Mouse (Mus musculus): ENCODE data around the gene 4931417E11Rik.

The 4931417E11Rik gene

DNA sequence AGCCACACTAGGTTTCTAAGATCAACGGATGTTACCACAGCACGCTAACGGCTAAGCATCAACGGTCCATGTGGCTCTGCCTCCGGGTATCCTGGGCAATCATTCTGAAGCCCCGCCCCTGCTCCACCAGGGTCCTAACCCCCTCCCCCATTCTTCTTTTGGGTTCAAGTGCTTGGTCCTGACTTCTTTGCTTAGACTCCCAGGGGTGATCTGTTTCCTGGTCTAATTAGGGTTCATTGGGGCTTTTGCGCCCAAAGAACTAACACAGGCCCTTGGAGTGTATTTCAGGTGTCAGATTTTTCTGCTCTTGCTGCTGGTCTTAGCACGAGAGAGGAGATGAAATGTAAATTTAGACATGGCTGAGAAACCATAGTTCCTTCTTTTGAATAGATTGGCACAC is at the start of gene 4931417E11Rik:
Gene 4931417E11Rik, minus strand, starts transcription at position 101 of the 400 bp plus-strand sequence.
- no peak for DNase-seq (ENCODE audit: low spot score)

DNA sequence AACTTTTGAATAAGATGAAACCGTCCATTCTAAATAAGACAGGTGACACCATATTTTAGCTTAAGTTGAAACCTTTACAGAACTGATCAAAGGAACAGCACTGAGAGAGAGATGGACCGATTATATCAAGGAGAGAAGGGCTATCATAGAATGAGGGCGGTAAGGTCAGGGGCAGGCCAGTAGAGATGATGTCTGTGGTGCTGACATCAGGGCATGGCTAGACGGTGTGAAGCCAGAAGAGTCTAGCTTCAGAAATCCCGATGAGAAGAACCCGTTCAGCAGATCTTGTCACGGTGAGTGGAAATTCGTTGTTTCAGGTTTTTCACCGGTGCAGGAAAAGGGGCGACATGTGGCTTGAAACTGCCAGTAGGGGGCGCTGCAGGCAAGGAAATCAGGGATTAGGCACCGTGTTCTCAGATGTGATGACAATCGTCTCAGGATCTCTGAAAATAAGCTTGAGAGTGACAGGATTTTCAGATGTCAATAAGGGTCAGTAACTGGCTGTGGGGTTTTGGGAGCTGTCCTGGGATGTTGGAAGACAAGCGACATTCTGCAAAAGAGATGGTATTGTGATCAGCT is 48.4 kb upstream of the 4931417E11Rik start:
- DNase-seq (ENCODE audit: low spot score), result peak; percentile 4

DNA sequence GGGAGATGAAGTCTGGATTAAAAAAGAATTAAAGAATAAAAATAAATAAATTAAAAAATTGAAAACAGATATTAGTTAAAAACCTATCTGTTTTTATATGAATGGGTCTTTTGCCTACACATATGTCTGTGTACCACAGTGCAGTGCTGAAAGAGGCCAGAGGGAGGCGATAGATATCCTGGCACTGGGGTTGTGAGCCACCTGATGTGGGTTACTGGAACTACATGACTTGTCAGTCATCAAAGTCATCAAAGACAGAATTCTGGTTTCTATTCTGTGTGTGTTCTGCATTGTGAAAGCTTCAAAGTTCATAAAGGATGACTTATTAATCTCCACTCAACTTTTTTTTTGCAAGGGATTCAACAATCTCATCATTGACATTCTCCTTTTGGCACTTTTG is 43.4 kb upstream of the 4931417E11Rik start:
- DNase-seq (ENCODE audit: low spot score), result no peak

DNA sequence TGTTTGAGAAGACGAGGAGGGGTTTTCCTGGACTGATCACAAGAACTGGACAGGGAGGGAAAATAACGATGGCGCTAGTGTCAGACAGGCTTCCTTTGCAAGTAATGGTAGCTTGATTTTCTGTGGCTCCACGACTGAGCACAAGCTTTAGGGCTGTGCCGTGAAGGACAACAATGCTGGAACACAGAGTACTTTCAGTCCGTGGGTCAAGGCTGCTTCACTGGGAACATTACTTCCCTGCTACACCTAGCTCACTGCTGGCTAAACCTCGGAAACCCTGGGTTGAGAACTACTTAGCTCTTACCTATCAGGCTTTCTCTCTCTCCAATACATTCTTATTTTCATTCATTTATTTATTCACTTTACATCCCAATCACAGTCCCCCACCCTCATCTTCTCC is 30.2 kb upstream of the 4931417E11Rik start:
- DNase-seq (ENCODE audit: low spot score), result no peak

DNA sequence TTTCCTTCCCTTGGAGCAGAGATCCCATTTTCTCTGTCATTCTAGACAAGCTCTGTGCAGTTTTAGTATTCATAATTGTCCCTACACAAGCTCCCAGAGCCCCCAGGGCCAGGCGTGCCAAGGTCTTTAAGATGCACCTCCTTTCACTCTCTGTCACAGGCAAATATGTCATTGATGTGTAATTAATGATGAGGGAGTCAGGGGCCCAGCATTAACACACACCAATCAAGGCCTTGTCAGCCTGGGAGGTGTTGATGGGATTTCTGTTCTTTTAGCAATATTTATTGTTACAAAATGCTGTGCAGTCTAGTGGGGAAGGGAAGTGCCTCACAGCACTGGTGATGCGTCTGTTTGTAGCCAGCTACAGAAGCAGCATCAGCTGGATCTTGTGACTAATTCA is 27.9 kb upstream of the 4931417E11Rik start:
- DNase-seq (ENCODE audit: low spot score), result no peak

- DNase-seq (ENCODE audit: low spot score), result no peak
Observed at GRCm38 (mm10) chr6:73490524-73490923, 21.1 kb upstream of the 4931417E11Rik start.

- no peak for DNase-seq (ENCODE audit: low spot score)
Observed at GRCm38 (mm10) chr6:73485616-73486015, 16.1 kb upstream of the 4931417E11Rik start.

GRCm38 (mm10) chr6:73466084-73466483 is 3.4 kb downstream of the 4931417E11Rik start:
- no peak for DNase-seq (ENCODE audit: low spot score)

- no peak for DNase-seq (ENCODE audit: low spot score)
Observed at GRCm38 (mm10) chr6:73462543-73462942, 6.9 kb downstream of the 4931417E11Rik start.

GRCm38 (mm10) chr6:73433912-73434311 is 35.6 kb downstream of the 4931417E11Rik start:
- DNase-seq (ENCODE audit: low spot score), result no peak

DNA sequence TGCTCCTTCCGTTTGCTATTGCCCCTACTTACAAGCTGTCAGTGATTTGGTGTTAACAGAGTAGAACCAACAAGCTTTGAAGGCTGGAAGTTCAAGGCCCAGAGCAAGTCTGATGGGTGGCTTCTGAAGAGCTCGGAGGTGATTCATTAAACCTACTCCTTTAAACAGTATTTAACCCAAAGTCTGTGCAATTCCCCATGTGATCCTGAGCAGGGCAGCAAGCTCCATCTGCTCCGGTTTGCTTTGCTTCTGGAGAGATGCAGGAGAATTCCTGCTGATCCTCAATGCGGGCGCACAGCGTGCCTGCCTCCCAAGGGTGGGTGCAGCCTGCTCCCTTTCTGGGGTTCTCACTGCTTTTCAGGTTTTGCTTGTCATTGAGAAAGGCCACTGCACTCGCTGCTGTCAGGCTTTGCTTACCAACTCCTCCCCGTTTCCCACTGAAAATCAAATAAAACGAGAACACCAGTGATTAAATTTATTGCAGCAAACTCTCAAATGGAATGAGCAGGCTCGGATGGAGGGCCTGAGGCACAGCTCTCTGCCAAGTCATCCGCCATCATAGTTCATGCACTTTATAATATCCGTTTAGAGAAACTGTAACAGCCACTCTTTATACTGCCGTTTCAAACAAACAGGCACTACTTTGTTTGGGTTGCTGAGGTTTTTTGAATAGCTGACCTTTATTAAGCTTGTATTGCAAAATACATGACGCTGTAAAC is 40.7 kb downstream of the 4931417E11Rik start:
- no peak for DNase-seq (ENCODE audit: low spot score)

DNA sequence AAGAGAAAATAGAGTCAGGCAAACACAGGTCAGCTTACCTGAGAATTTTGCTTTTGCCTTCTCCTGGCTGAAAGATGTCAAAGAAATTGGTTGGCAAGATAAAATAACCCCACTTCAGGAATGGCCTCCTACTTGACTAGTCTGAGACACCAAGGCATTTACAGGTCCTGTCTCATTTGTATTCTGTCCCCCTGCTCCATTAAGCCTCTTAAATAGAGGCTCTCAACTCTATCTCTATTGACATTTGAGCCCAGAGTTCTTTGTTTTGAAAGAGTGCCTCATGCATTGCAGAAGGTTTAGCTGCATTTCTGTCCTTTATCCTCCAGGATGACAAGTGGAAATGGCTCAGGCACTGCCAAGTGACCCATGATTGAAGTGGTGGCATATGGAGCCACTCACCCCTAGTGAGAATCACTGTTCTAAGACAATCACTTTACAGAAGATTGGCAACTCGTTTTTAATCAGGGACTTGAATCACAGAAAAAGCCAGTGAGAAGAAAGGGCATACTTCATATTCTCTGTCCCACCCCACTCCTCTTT is 42.1 kb downstream of the 4931417E11Rik start:
- DNase-seq (ENCODE audit: low spot score), result no peak

All from lung, postnatal 25 days (tissue).